Mouse (Mus musculus): ENCODE results near the gene Acss3.

DNA sequence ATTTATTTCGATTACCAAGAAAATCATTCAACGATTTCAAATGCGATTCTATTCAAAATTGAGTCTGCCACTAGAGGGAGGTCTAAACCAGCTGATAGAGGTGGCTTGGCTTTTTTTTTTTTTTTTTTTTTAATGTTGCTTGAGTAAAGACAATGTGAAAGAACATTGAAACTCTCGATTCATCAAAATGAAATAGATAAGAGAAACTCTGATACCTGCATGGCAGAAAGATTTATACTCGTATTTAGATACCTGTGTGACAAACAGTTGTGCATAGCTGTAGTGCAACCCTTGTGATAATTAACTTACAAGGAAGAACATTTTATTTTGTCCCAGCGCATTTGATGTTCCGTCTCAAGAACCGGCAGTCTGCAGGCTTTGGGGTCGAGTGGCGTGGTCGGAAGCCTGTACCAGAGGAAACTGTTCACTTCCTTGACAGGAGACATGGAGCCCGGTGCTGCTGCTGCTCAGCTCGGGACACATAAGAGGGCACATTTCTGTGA is 190.8 kb downstream of the Acss3 start:
- TF ChIP-seq CTCF (IDR thresholded peaks at IDR 0.05; ENCODE audit: low read depth, low read length) (no peak), POLR2A (IDR thresholded peaks at IDR 0.05; ENCODE audit: extremely low read depth, insufficient read depth, low read length) (no peak)

Measured in liver, adult 2 months (tissue).